Mouse (Mus musculus): Measurements from ENCODE around the gene Socs3. TPM values are rescaled to one million over a fixed set of nuclear protein-coding genes. Genes with fewer than 3 reads are reported as not detected.
A peak's percentile ranks its signal among the peaks of the same experiment; 100 is the strongest.

Socs3 gene
- polyA plus RNA-seq, 1 experiment from 2014 or later: 15.7 TPM

GRCm38 (mm10) chr11:117998356-117998755 lies 28.5 kb upstream of the Socs3 start:
- peak overlapping the region; percentile 76 for H3K27ac ChIP-seq (replicated peaks)
- DNase-seq (ENCODE audit: low spot score) (no peak), ATAC-seq (ENCODE audit: low FRiP score, low TSS enrichment) (peak; percentile 72)
- H3K36me3 ChIP-seq (ENCODE audit: control insufficient read depth, insufficient read depth, low read length): peaks cover 15% of the 10 kb centered on the region
- no peak overlapping the region; the same call in 1 of the 2 replicates for H3K9ac ChIP-seq (ENCODE audit: low read length)
- no peak overlapping the region for H3K4me3 ChIP-seq (ENCODE audit: low read depth, low read length)
- TF ChIP-seq CTCF (IDR thresholded peaks at IDR 0.05; ENCODE audit: low read depth) (no peak), EP300 (optimal IDR thresholded peaks at IDR 0.05) (no peak)
- WGBS: 63% methylated on average over 4 of the region's 4 CpGs
- H3K9me3 ChIP-seq (ENCODE audit: control insufficient read depth, low read length): no peaks in the 10 kb centered on the region
- peaks cover 26% of the 10 kb centered on the region for H3K4me1 ChIP-seq (replicated peaks; ENCODE audit: control insufficient read depth, insufficient read depth)
- no peak overlapping the region for H3K4me2 ChIP-seq (replicated peaks; ENCODE audit: low read depth)
- no peaks in the 10 kb centered on the region for H3K27me3 ChIP-seq (ENCODE audit: control insufficient read depth, insufficient read depth, low read length)

GRCm38 (mm10) chr11:117997085-117997484 lies 27.2 kb upstream of the Socs3 start:
- no peak overlapping the region for H3K9ac ChIP-seq (ENCODE audit: low read length)
- no peaks in the 10 kb centered on the region for H3K27me3 ChIP-seq (ENCODE audit: control insufficient read depth, insufficient read depth, low read length)
- 93% methylated on average over 2 of the region's 2 CpGs for WGBS
- no peak for DNase-seq (ENCODE audit: low spot score)
- H3K4me2 ChIP-seq (replicated peaks; ENCODE audit: low read depth): no peak overlapping the region
- H3K36me3 ChIP-seq (ENCODE audit: control insufficient read depth, insufficient read depth, low read length): peaks cover 10% of the 10 kb centered on the region; the same call in 1 of the 2 replicates
- no peak for ATAC-seq (ENCODE audit: low FRiP score, low TSS enrichment)
- TF ChIP-seq EP300 (optimal IDR thresholded peaks at IDR 0.05) (no peak), CTCF (IDR thresholded peaks at IDR 0.05; ENCODE audit: low read depth) (no peak)
- H3K27ac ChIP-seq (replicated peaks): no peak overlapping the region
- H3K4me3 ChIP-seq (ENCODE audit: low read depth, low read length): no peak overlapping the region
- peaks cover 34% of the 10 kb centered on the region for H3K4me1 ChIP-seq (replicated peaks; ENCODE audit: control insufficient read depth, insufficient read depth)
- H3K9me3 ChIP-seq (ENCODE audit: control insufficient read depth, low read length): no peaks in the 10 kb centered on the region

- no peak overlapping the region for H3K27ac ChIP-seq (replicated peaks)
- TF ChIP-seq CTCF (IDR thresholded peaks at IDR 0.05; ENCODE audit: low read depth) (no peak), EP300 (optimal IDR thresholded peaks at IDR 0.05) (no peak)
- WGBS: 40% methylated on average over 3 of the region's 3 CpGs
- H3K4me3 ChIP-seq (ENCODE audit: low read depth, low read length): no peak overlapping the region
- H3K9ac ChIP-seq (ENCODE audit: low read length): no peak overlapping the region
- no peak for ATAC-seq (ENCODE audit: low FRiP score, low TSS enrichment)
- H3K27me3 ChIP-seq (ENCODE audit: control insufficient read depth, insufficient read depth, low read length): no peaks in the 10 kb centered on the region
- H3K4me2 ChIP-seq (replicated peaks; ENCODE audit: low read depth): no peak overlapping the region
- peaks cover 34% of the 10 kb centered on the region for H3K4me1 ChIP-seq (replicated peaks; ENCODE audit: control insufficient read depth, insufficient read depth)
- 0 out of 2 replicates have a peak, but pooled peaks cover under 1% of the 10 kb centered on the region for H3K36me3 ChIP-seq (ENCODE audit: control insufficient read depth, insufficient read depth, low read length)
- no peaks in the 10 kb centered on the region for H3K9me3 ChIP-seq (ENCODE audit: control insufficient read depth, low read length)
- no peak for DNase-seq (ENCODE audit: low spot score)
Measured at GRCm38 (mm10) chr11:117996066-117996465, 26.2 kb upstream of the Socs3 start.

- no peaks in the 10 kb centered on the region for H3K9me3 ChIP-seq (ENCODE audit: control insufficient read depth, low read length)
- H3K4me2 ChIP-seq (replicated peaks; ENCODE audit: low read depth): no peak overlapping the region
- no peaks in the 10 kb centered on the region for H3K27me3 ChIP-seq (ENCODE audit: control insufficient read depth, insufficient read depth, low read length)
- WGBS: 53% methylated on average over 3 of the region's 3 CpGs
- no peak for ATAC-seq (ENCODE audit: low FRiP score, low TSS enrichment)
- DNase-seq (ENCODE audit: low spot score): no peak
- H3K4me1 ChIP-seq (replicated peaks; ENCODE audit: control insufficient read depth, insufficient read depth): peaks cover 34% of the 10 kb centered on the region
- no peaks in the 10 kb centered on the region for H3K36me3 ChIP-seq (ENCODE audit: control insufficient read depth, insufficient read depth, low read length)
- H3K9ac ChIP-seq (ENCODE audit: low read length): peak overlapping the region; percentile 9; the same call in 1 of the 2 replicates
- peak overlapping the region; percentile 90 for H3K27ac ChIP-seq (replicated peaks)
- H3K4me3 ChIP-seq (ENCODE audit: low read depth, low read length): no peak overlapping the region
- TF ChIP-seq EP300 (optimal IDR thresholded peaks at IDR 0.05): no peak
- no peak for TF ChIP-seq CTCF (IDR thresholded peaks at IDR 0.05; ENCODE audit: low read depth)
Measured at GRCm38 (mm10) chr11:117995661-117996060, 25.8 kb upstream of the Socs3 start.

GRCm38 (mm10) chr11:117995255-117995654 lies 25.4 kb upstream of the Socs3 start:
- TF ChIP-seq CTCF (IDR thresholded peaks at IDR 0.05; ENCODE audit: low read depth) (no peak), EP300 (optimal IDR thresholded peaks at IDR 0.05) (no peak)
- Histone ChIP-seq H3K36me3 (ENCODE audit: control insufficient read depth, insufficient read depth, low read length) (no peaks in the 10 kb centered on the region), H3K4me3 (ENCODE audit: low read depth, low read length) (no peak overlapping the region), H3K4me1 (replicated peaks; ENCODE audit: control insufficient read depth, insufficient read depth) (peaks cover 34% of the 10 kb centered on the region), H3K27ac (replicated peaks) (peak overlapping the region; percentile 90), H3K4me2 (replicated peaks; ENCODE audit: low read depth) (no peak overlapping the region; the same call in 1 of the 2 replicates), H3K9ac (ENCODE audit: low read length) (peak overlapping the region; percentile 9; the same call in 1 of the 2 replicates), H3K27me3 (ENCODE audit: control insufficient read depth, insufficient read depth, low read length) (no peaks in the 10 kb centered on the region), H3K9me3 (ENCODE audit: control insufficient read depth, low read length) (no peaks in the 10 kb centered on the region)
- no peak for DNase-seq (ENCODE audit: low spot score)
- 54% methylated on average over 2 of the region's 2 CpGs for WGBS
- no peak for ATAC-seq (ENCODE audit: low FRiP score, low TSS enrichment)

- Histone ChIP-seq H3K4me3 (ENCODE audit: low read depth, low read length) (no peak overlapping the region), H3K4me1 (replicated peaks; ENCODE audit: control insufficient read depth, insufficient read depth) (peaks cover 34% of the 10 kb centered on the region), H3K36me3 (ENCODE audit: control insufficient read depth, insufficient read depth, low read length) (no peaks in the 10 kb centered on the region), H3K27me3 (ENCODE audit: control insufficient read depth, insufficient read depth, low read length) (no peaks in the 10 kb centered on the region), H3K27ac (replicated peaks) (peak overlapping the region; percentile 90), H3K4me2 (replicated peaks; ENCODE audit: low read depth) (0 out of 2 replicates have a peak overlapping the region, but pooled peaks have one; percentile 1), H3K9ac (ENCODE audit: low read length) (peak overlapping the region; percentile 41), H3K9me3 (ENCODE audit: control insufficient read depth, low read length) (no peaks in the 10 kb centered on the region)
- no peak for TF ChIP-seq EP300 (optimal IDR thresholded peaks at IDR 0.05)
- no peak for TF ChIP-seq CTCF (IDR thresholded peaks at IDR 0.05; ENCODE audit: low read depth)
- ATAC-seq (ENCODE audit: low FRiP score, low TSS enrichment): peak; percentile 16; the same call in 1 of the 2 replicates
- peak; percentile 32 for DNase-seq (ENCODE audit: low spot score)
- 35% methylated on average over 9 of the region's 9 CpGs for WGBS
Measured at GRCm38 (mm10) chr11:117994250-117995057, 24.6 kb upstream of the Socs3 start.
